Mouse (Mus musculus): ENCODE data around the gene Specc1. TPM values are rescaled to one million over a fixed set of nuclear protein-coding genes. Genes with fewer than 3 reads are reported as not detected.

The Specc1 gene
- total and polyA plus RNA-seq, 2 experiments from 2014 or later = 12.8 to 25.0 TPM

GRCm38 (mm10) chr11:61962684-61963083 lies 6.1 kb downstream of the Specc1 start:
- Histone ChIP-seq H3K9ac (replicated peaks; ENCODE audit: low read length, poor library complexity, severe bottlenecking) (no peak overlapping the region), H3K27ac (ENCODE audit: low read depth, low read length) (no peak overlapping the region), H3K9me3 (ENCODE audit: low read length) (no peaks in the 10 kb centered on the region), H3K4me3 (ENCODE audit: low read depth, low read length) (no peak overlapping the region), H3K27me3 (ENCODE audit: insufficient read depth, low read length) (no peaks in the 10 kb centered on the region), H3K4me2 (ENCODE audit: low read depth, low read length, poor library complexity, severe bottlenecking) (no peak overlapping the region), H3K4me1 (ENCODE audit: insufficient read depth, low read length) (no peaks in the 10 kb centered on the region), H3K36me3 (ENCODE audit: insufficient read depth, low read length) (no peaks in the 10 kb centered on the region)
- DNase-seq (ENCODE audit: low spot score) (no peak), ATAC-seq (ENCODE audit: low FRiP score) (no peak)
- 75% methylated on average over 6 of the region's 6 CpGs for WGBS
- TF ChIP-seq CTCF (IDR thresholded peaks at IDR 0.05) = no peak

DNA sequence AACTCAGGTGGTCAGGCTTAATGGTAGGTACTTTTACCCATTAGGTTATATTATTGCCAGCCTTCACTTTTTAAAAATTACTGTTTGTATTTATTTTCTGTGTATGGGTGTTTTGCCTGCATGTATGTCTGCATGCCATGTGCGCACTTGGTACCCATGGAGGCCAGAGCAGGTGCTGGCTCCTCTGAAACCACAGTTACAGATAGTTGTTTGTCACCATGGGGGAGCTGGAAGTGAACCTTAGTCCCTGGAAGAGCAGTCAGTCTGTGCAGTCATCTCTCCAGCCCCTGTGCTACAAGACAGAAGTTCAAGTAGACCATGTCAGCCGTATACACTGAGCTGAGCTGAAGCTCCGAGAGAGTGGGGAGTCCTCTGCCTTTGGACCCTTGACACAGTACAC lies 6.6 kb downstream of the Specc1 start:
- WGBS = 83% methylated on average over 3 of the region's 3 CpGs
- H3K36me3 ChIP-seq (ENCODE audit: insufficient read depth, low read length) = no peaks in the 10 kb centered on the region
- no peaks in the 10 kb centered on the region for H3K27me3 ChIP-seq (ENCODE audit: insufficient read depth, low read length)
- H3K9me3 ChIP-seq (ENCODE audit: low read length) = no peaks in the 10 kb centered on the region
- no peak overlapping the region for H3K9ac ChIP-seq (replicated peaks; ENCODE audit: low read length, poor library complexity, severe bottlenecking)
- no peak overlapping the region for H3K4me3 ChIP-seq (ENCODE audit: low read depth, low read length)
- TF ChIP-seq CTCF (IDR thresholded peaks at IDR 0.05) = no peak
- H3K4me2 ChIP-seq (ENCODE audit: low read depth, low read length, poor library complexity, severe bottlenecking) = no peak overlapping the region
- H3K27ac ChIP-seq (ENCODE audit: low read depth, low read length) = no peak overlapping the region
- no peaks in the 10 kb centered on the region for H3K4me1 ChIP-seq (ENCODE audit: insufficient read depth, low read length)
- DNase-seq (ENCODE audit: low spot score) (no peak), ATAC-seq (ENCODE audit: low FRiP score) (no peak)

DNA sequence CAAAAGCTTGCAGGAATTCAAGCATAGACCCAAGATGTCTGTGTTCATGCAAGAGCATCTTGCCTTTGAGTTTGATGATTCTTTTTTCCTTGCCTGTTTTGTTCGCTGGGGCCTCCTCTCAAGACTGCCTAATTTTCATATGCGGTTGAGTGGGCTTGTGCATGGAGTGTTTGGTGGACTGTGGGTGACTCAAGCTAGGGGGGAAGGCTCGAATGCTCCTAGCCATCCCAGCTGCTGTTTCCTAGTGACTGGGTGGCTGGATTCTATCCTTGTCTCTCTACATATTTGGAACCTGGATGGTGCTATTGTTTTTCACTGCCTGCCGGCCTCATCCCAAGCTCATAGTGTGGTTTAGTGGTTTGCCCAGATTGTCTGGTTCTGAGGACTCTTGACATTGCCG lies 8.0 kb downstream of the Specc1 start:
- no peak overlapping the region for H3K4me3 ChIP-seq (ENCODE audit: low read depth, low read length)
- 83% methylated on average over 5 of the region's 5 CpGs for WGBS
- no peaks in the 10 kb centered on the region for H3K36me3 ChIP-seq (ENCODE audit: insufficient read depth, low read length)
- no peak overlapping the region for H3K4me2 ChIP-seq (ENCODE audit: low read depth, low read length, poor library complexity, severe bottlenecking)
- no peaks in the 10 kb centered on the region for H3K9me3 ChIP-seq (ENCODE audit: low read length)
- H3K4me1 ChIP-seq (ENCODE audit: insufficient read depth, low read length) = no peaks in the 10 kb centered on the region
- no peak overlapping the region for H3K9ac ChIP-seq (replicated peaks; ENCODE audit: low read length, poor library complexity, severe bottlenecking)
- H3K27me3 ChIP-seq (ENCODE audit: insufficient read depth, low read length) = no peaks in the 10 kb centered on the region
- DNase-seq (ENCODE audit: low spot score) (no peak), ATAC-seq (ENCODE audit: low FRiP score) (no peak)
- no peak overlapping the region for H3K27ac ChIP-seq (ENCODE audit: low read depth, low read length)
- no peak for TF ChIP-seq CTCF (IDR thresholded peaks at IDR 0.05)

GRCm38 (mm10) chr11:61967034-61967433 lies 10.5 kb downstream of the Specc1 start:
- TF ChIP-seq CTCF (IDR thresholded peaks at IDR 0.05) = no peak
- no peak for ATAC-seq (ENCODE audit: low FRiP score)
- no peaks in the 10 kb centered on the region for H3K36me3 ChIP-seq (ENCODE audit: insufficient read depth, low read length)
- no peaks in the 10 kb centered on the region for H3K4me1 ChIP-seq (ENCODE audit: insufficient read depth, low read length)
- H3K9ac ChIP-seq (replicated peaks; ENCODE audit: low read length, poor library complexity, severe bottlenecking) = no peak overlapping the region
- no peak overlapping the region for H3K4me2 ChIP-seq (ENCODE audit: low read depth, low read length, poor library complexity, severe bottlenecking)
- no peak overlapping the region for H3K27ac ChIP-seq (ENCODE audit: low read depth, low read length)
- no peaks in the 10 kb centered on the region for H3K27me3 ChIP-seq (ENCODE audit: insufficient read depth, low read length)
- no peak overlapping the region for H3K4me3 ChIP-seq (ENCODE audit: low read depth, low read length)
- H3K9me3 ChIP-seq (ENCODE audit: low read length) = no peaks in the 10 kb centered on the region
- DNase-seq (ENCODE audit: low spot score) = no peak
- 87% methylated on average over 8 of the region's 8 CpGs for WGBS

- Histone ChIP-seq H3K4me3 (ENCODE audit: low read depth, low read length) (no peak overlapping the region), H3K4me1 (ENCODE audit: insufficient read depth, low read length) (no peaks in the 10 kb centered on the region), H3K9ac (replicated peaks; ENCODE audit: low read length, poor library complexity, severe bottlenecking) (no peak overlapping the region), H3K27me3 (ENCODE audit: insufficient read depth, low read length) (no peaks in the 10 kb centered on the region), H3K36me3 (ENCODE audit: insufficient read depth, low read length) (no peaks in the 10 kb centered on the region), H3K4me2 (ENCODE audit: low read depth, low read length, poor library complexity, severe bottlenecking) (no peak overlapping the region), H3K27ac (ENCODE audit: low read depth, low read length) (no peak overlapping the region), H3K9me3 (ENCODE audit: low read length) (no peaks in the 10 kb centered on the region)
- no peak for TF ChIP-seq CTCF (IDR thresholded peaks at IDR 0.05)
- no peak for ATAC-seq (ENCODE audit: low FRiP score)
- WGBS = 98% methylated on average over 2 of the region's 2 CpGs
- no peak for DNase-seq (ENCODE audit: low spot score)
Measured at GRCm38 (mm10) chr11:61968875-61969274, 12.3 kb downstream of the Specc1 start.

GRCm38 (mm10) chr11:61970901-61971300 lies 14.3 kb downstream of the Specc1 start:
- TF ChIP-seq CTCF (IDR thresholded peaks at IDR 0.05) = no peak
- DNase-seq (ENCODE audit: low spot score) (no peak), ATAC-seq (ENCODE audit: low FRiP score) (no peak)
- Histone ChIP-seq H3K27ac (ENCODE audit: low read depth, low read length) (no peak overlapping the region), H3K4me2 (ENCODE audit: low read depth, low read length, poor library complexity, severe bottlenecking) (no peak overlapping the region), H3K27me3 (ENCODE audit: insufficient read depth, low read length) (no peaks in the 10 kb centered on the region), H3K4me3 (ENCODE audit: low read depth, low read length) (no peak overlapping the region), H3K4me1 (ENCODE audit: insufficient read depth, low read length) (no peaks in the 10 kb centered on the region), H3K9ac (replicated peaks; ENCODE audit: low read length, poor library complexity, severe bottlenecking) (no peak overlapping the region), H3K9me3 (ENCODE audit: low read length) (no peaks in the 10 kb centered on the region), H3K36me3 (ENCODE audit: insufficient read depth, low read length) (no peaks in the 10 kb centered on the region)
- 53% methylated on average over 5 of the region's 5 CpGs for WGBS
